Mouse (Mus musculus): ENCODE measurements around the gene Tbx21. TPM values are rescaled to one million over a fixed set of nuclear protein-coding genes. Genes with fewer than 3 reads are reported as not detected.

Tbx21 gene
- total RNA-seq (2021) = under 1 TPM in 1 of 2 experiments, not detected in 1; 0.19 TPM
- long read RNA-seq, experiment 1 = 0 reads
- long read RNA-seq, experiment 2 = 0 reads

DNA sequence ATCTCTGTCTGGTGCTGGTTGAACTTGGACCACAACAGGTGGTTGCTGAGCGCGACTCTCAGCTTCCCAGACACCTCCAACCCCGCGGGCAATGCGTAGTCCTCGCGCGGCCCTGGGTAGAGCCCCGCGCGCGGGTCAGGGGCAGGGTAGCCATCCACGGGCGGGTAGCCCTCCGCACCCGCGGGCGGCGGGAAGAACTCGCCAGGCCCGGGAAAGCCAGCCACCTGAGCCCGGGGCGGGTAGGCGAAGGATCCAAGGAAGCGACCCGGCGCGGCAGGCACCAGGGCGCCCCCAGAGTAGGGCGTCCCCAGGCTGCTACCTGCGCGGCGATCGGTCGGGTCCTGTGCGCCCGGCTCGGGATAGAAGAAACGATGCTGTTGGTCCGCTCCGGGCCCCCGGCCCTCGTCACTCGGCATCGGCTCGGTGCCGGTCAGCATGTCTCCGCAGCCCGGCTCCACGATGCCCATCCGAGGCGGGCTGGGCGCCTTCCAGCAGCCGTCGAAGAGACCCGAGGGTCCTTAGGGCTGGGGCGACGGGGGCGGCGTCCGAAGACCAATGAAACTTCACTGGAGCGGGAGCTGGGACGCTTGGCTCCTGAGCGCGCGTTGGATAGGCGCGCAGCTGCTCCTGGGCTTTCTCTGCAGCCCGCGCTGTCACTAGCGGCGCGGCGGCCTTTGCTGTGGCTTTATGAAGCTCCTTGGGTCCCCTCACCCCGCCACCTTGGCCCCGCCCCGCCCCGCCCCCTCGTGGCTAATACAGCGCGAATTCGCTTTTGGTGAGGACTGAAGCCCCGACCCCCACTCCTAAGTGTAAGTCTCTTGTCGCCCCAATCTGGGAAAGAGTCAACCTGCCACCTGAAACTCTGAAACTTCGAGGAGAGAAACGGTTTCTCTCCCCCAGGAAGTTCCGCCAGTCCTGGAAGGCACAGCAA, at the start of gene Tbx21:
Gene Tbx21 (minus strand): TSS at position 661 of the 931 bp plus-strand sequence.
- no peak for DNase-seq (ENCODE audit: low spot score in 2 of 2)

DNA sequence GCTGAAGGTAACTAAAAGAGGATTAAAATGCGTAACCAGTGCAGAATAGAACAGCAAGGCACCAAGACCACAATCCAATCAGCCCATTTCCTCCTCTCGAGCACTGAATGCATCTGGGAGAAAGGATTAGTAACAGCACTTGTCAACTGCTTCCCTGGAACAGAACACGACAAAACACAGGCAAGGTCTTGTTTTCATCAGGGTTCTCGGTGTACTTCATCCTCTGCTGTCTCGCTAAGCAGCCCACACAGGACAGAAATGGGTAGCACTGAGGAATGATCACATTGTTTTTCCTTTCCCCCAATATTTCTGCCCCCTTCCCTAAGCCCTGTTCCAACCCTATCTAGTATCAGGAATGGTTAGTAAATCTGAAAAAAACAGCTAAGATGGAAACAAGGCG, 45.2 kb upstream of the Tbx21 start:
- peak in 1 of 2 experiments; percentile 43 for DNase-seq (ENCODE audit: low spot score in 2 of 2)

DNA sequence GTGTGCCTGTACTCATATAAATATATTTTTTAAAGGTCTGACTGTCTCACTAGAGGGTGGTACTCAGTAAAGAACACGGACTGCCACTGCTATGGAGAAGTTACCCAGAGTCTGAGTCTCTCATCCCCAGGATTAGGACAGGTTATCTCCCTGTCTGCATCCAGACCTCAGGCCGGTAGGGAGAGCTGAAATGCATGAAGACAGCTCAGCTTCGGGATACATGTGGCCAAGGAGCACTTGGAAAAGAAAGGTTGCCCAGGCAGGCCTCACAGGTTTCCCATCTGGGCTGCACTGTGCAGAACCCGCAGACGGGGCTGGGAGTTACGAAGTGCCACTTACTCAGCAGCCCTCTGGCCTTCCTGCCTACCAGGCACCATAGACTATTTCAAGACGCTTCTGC, 41.9 kb upstream of the Tbx21 start:
- no peak for DNase-seq (ENCODE audit: low spot score in 2 of 2)

DNA sequence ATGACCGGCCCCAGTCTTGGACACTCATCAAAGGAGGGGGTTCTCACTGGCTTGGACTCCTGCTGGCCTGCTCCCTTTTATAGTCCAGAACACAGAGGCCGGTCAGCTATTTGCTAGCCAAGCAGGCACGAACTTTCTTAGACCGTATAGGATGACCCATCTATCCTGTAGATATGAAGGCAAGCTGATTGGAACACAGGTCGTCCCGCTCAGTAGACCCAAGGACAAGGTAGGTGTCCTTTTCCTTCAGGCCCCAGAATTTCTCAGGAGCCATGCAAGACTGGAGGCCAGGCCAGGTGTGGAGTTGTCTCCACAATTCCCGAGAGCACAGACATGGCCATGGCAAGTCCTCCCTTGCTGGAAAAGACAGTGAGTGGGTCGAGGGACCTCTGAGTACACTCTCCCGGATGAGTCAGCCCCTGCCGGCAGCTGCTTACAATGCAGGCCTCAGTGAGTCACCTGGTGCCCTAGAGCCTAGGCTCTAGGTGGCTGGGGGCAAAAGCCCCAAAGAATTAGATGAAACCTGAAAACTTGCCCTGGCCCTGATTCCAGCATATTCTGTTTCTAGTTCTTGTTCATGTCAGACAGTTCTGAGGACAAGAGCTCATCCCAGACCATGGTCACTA, 37.6 kb upstream of the Tbx21 start:
- no peak for DNase-seq (ENCODE audit: low spot score in 2 of 2)

DNA sequence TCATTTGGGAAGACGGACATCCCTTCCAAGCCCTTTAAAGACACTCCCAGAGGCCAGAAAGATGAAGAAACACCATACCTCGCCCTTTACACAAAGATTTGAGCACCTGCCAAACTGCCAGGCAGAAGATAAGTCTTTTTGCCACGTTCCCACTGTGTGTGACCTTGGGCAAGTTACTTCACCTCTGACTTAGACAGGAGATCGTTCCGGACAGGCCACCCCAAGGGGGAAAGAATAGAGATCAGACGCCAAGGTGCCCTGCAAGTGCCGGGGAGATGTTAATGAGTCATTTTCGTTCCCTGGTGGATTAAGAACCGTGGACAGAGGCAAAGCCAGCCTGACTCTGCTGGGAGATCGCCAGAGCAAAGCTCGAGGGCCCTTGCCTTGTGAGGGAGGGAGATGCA, 36.9 kb upstream of the Tbx21 start:
- DNase-seq (ENCODE audit: low spot score in 2 of 2) = no peak

DNA sequence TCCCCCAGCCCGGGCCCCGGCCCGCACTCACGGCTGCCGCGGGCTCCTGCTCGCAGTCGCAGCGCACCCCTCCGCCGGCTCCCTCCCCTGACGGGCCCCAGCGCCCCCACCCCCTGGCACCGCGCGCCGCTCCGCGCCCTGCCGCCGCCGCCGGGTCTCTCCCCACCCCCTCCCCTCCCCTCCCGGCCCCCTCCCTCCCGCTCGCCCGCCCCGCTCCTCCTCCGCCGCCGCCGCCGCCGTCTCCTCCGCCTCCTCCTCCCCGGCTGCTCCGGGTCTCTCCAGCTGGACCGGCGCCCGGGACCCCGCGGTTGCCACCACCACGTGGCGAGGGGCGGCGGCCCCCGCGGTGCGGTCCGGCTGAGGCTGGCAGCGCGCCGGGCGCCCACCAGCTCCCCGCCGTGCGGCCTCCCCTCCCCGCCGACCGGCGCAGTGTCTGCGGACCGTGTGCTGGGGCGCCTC, 36.2 kb upstream of the Tbx21 start, which contains the start of gene Tbkbp1:
Gene Tbkbp1 (minus strand): TSS at position 153 of the 459 bp plus-strand sequence.
- DNase-seq (ENCODE audit: low spot score in 2 of 2) = peak; percentile 55 to 58

DNA sequence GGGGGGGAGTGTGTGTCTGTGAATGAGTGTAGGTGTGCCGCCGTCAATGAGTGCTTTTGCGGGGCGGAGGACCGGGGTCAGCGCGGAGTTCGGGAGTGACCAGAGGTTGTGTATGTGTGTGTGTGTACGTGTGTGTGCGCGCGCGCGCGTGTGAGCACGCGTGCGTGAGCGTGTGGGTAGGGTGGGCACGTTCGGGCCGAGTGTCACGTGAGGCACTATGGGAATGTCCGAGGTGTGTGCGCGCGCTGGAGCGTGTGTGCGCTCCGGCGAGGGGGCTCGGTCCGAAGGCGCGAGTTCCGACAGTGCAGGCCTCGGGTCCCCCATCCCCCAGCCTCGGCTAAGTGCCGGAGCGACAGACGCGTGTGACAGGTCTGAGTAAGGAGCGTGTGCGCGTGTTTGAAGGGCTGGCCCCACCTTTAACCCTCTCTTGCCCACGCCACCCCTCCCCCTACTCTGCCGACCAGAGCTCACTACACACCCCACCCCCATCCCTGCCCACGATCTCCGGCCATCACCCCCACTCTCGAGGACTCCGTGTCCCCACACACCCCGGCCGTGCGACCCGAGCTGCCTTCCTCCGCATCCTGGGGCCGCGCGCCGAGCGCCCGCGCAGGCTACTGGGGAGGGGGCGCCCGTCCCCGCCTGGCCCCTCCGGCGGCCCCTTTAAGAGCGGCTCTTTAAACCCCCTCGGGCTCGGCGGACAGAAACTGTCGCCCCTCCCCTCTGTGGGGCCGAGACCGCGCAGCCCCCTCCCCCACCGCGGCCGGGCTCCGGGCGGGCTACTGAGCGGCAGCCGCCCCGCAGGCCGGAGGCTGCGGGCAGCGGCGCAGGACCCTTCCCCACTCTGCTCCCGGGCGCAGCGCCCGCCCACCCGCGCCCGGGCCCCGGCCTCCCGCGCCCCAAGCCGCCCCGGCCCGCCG, 35.5 kb upstream of the Tbx21 start:
- DNase-seq (ENCODE audit: low spot score in 2 of 2) = peak; percentile 72 to 73

DNA sequence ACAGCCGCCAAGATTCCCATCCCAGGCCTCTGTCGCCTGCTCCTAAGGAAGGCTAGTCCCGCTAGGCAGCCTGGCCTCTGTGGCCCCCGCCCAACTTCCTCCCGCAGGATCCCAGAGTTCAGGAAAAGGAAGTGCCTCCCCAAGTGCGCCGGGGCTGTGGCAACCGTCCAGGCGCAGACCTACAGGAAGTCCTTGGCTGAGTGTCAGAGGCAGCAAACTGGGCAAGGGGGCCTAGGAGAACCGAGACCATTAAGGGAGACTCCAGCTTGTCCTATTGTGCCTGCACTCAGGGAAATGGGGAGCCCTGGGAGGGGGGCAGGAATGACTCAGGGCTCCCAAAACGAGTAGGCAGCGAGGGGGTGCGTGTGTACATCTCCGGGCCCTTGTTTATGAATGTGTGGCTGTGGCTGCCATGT, 34.9 kb upstream of the Tbx21 start:
- DNase-seq (ENCODE audit: low spot score in 2 of 2) = peak; percentile 65

DNA sequence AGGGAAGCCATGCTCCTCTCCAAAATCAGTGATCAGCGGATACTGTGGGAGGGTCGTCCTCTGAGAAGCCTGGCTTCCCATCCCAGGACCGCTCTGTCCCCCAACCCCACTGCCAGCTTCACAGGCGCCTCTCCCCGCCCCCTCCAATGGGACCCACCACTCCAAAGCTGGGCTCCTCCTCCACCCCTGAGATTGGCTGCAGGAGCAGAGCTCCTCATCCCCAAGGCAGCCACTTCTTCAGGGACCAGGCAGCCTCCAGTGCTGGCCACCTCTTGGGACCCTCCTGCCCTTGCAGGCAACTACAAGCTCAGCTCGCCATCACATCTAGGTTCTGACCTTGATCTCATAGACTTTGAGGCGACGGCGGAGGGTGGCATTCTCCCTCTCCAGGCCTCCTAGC, 33.9 kb upstream of the Tbx21 start:
- DNase-seq (ENCODE audit: low spot score in 2 of 2) = no peak

DNA sequence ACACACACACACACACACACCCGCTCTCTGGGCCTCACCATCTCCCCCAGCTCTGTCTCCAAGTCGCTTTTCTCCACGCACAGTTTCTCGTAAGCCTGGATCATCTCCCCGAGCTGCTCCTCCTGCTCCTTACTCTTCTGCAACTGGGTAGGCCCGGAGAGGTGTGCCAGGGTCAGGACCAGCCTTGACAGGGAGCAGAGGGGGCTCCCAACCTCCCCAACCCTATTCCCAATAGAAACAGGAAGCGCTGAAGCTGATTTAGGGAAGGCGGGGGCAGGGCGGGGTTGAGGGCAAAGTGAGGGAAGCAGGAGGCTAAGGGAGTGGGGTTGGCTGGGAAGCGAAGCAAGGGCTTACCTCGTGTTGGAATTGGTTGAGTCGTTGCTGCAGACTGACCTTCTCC, 33.5 kb upstream of the Tbx21 start:
- no peak for DNase-seq (ENCODE audit: low spot score in 2 of 2)

DNA sequence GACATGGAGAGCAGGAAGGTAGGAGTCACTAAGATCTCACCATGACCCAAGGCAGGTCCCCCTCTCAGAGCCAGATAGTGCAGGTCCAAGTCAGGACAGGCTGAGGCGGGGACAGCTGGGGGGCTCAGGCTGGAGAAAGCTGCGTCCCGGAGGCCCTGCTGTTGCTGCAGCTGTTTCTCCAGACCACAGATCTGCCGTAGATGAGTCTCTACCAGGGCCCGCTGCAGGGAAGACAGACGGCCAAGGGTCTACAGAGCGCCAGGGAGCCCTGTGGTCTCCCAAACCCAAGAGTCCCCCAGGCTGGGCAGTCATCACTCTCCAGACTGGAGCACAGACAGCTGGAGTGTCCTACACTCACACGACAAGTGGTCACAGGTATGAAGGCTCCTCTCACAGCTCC, 32.2 kb upstream of the Tbx21 start:
- DNase-seq (ENCODE audit: low spot score in 2 of 2) = no peak

DNA sequence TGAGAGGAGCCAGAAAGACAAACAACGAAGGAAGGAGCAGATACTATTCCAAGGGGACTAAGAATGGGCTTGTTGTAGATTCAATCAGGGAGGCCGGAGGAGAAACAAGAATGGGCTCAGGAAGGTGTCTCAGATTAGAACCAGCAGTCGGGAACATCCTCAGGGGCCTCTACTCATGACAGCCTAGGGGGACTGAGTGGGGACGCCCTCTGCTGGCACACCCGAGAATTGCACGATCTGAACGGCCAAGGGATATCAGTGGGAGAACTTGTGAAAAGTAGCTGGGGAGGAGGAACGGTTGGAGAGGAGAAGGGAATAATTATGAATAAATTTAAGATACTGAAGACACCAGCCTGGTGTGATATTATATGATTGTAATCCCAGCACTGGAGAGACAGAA, 31.6 kb upstream of the Tbx21 start:
- DNase-seq (ENCODE audit: low spot score in 2 of 2) = peak; percentile 73 to 81

DNA sequence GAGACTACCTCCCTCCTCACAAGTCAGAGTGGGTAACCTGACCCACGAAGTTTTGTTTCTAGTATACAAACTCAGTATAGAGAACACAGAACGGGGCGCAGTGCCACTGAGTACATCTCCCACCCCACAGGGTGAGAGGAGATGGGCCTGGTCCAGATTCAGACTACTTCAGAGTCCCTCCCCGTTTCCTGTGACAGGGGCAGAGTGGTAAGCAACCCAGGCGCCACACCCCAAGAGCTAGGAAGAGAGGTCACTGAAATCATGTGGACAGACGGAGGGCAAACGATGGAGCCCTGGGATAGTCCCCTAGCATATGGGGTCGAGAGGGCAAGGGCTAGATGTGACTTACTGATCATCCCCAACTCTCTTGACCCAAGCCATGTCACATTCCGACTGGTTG, 30.8 kb upstream of the Tbx21 start:
- DNase-seq (ENCODE audit: low spot score in 2 of 2) = no peak

DNA sequence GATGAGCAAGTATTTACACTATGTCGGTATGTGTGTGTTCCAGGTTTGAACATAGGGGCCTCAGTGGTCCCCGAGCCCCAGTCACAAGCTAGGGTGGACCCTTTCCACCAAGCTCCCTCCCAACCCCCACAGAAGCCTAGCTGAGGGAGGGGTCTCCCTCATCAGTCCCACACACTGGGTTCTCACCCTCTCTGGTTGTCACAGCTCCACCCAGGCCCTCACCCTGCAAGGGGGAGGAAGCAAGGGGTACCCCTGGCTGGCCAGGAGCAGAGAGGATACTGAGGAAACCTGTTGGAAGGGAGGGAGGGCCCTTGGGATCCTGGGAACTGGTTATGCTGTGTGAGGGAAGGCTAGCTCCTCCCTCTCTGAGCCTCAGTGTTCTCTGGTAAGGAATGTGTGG, 30.2 kb upstream of the Tbx21 start:
- no peak for DNase-seq (ENCODE audit: low spot score in 2 of 2)

DNA sequence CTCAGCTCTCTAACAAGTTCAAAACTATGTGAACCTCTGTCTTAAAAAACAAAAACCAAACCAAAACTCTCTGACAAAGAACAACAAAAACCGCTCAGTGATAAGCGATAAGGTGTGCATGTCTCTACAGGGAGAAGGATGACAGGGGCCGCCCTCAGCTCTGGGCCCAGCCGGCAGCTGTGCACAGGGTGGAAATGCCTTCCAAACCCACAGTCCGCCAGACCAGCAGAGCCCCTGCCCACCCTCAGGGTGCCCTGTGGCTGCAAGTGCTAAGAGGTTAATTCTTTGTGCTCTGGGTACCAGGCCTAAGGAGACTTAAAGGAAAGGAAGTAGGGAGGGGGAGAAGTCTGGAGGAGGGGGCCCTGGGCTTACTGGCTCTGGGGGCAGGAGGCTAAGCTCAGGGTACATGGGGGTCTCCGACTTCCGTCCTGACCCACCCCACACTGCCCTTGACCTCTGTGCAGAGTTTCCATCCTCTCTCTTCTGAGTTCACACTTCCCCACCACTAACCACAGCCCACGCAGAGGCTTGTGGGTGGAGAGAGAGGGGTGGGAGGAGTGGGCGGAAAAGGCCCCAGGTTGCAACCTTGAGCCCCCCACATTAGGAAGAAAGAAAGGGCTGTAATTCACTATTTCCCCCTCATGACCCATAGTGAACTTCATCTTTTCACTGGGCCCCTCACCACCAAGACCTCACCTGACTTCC, 28.2 kb upstream of the Tbx21 start:
- DNase-seq (ENCODE audit: low spot score in 2 of 2) = no peak

DNA sequence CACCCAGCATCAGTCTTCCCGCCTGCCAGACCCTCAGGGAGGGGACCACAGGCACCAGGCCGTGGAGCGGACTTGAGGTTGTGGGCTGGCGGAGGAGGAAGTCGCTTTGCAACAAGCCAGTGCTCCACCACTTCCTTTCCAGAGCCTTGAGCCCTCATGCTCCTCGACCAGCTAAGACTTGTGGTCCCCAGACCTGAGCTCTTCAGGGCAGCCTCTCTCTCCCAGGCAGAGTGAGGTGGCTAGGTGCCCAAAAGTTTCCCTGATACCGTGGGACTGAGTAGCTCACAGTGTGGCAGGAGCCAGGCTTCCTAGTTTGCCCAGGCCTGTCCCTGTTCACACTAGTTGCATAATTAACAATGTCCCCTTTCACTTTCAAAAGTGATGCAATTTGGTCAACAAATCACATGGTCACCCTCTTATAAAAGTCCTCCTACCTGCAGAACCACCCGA, 27.1 kb upstream of the Tbx21 start:
- DNase-seq (ENCODE audit: low spot score in 2 of 2) = no peak

DNA sequence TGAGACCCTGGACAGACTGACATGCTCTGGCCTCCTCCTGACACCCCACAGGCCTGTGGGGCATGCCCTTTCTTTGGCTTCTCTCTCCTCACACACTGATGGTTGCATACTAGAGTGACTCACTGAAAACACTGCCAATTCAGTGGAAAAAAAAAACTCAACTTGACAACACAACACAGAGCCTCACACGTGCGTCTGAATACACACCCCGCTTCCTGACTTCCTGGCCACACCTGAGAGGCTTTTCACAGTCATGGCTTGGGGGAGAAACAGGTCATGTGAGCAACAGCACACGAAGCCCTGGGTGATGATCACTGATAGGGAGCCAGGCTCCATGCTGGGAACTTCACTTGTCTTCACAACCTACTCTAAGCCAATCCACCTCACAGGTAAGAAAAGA, 25.7 kb upstream of the Tbx21 start:
- no peak for DNase-seq (ENCODE audit: low spot score in 2 of 2)

DNA sequence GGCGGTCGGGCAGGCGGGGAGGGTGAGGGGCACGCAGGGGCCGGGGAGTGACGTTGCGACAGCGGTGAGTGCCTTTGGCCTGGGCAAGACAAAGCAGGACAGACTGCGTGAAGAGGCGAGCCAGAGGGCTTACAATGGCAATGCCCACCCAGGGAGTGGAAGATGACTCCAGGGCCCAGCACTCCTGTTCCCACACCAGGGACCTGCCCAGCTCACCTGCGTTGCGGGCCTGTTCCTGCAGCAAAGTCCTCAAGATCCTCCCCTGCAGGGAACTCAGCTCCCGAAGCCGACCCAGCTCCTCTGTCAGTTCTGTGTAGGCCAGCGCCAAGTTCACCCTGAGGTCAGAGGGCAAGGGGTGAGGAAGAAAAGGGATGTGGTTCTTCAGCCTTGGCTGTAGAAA, 24.1 kb upstream of the Tbx21 start:
- DNase-seq (ENCODE audit: low spot score in 2 of 2) = no peak

DNA sequence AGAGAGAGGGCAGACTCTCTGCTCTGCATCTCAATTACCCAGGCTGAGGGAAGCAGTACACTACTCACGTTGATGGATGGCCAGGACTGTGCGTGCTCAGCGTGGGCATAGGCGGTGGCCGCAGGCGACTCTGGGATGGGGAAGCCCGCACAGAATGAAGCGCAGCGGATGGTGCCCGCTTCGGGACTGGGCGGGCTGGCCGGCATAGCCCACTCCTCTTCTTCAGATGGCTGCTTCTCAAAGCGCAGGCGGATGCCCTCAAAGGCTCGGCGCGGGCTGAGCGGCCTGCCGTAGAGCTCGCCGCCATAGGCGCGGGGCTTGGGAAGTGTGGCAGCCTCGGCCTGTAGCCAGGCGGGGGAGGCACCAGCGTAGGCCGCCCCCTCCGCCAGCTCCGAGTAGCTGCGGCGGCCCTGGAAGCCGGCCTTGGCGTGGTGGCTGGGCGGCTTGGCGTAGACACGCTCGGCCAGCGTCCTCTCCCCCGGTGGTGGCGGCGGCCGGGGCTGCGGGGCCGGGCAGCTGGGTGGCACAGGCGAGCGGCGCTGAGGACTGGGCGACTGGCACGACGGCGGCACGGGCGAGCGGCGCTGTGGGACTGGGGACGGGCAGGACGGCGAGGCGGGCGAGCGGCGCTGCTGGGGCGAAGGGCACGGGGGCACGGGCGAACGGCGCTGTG, 23.6 kb upstream of the Tbx21 start:
- peak; percentile 47 to 61 for DNase-seq (ENCODE audit: low spot score in 2 of 2)

DNA sequence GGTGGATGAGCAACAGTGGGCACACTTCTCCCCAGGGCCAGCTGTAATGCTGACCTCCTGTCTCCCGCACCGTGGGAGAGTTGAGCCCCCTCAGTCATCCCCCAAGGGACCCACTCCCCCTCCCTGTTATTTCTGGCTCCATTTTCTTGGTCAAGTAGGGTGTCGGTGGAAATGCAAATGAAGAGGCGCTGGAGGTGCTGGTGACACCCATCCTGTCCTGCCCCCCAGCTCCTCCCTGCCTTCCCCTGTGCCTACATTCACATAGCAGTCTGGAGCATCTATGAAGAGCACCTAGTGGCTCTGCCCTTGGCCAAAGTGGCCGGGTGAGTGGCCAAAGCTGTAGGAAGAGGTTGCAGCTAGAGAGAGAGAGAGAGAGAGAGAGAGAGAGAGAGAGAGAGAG, 18.1 kb upstream of the Tbx21 start:
- no peak for DNase-seq (ENCODE audit: low spot score in 2 of 2)

All from layer of hippocampus, postnatal 14 days (tissue).